Mouse (Mus musculus) megakaryocyte, embryonic 14.5 days (primary cell): Measurements from ENCODE around the gene Dcaf8.

Source experiments
- FLI1 ChIP-seq: IDR thresholded peaks from 2 replicates; pipeline ENCODE4 v1.6.1; 2012; ENCODE audit warnings: low read length, inconsistent platforms, mixed read lengths
- GATA1 ChIP-seq: IDR thresholded peaks from 3 replicates; pipeline ENCODE4 v1.6.1; 2012; ENCODE audit warnings: mixed read lengths, low read length, inconsistent platforms, borderline replicate concordance

- TF ChIP-seq GATA1 (no peak), FLI1 (no peak)
These were observed 30.9 kb upstream of the Dcaf8 start for GRCm38 (mm10) chr1:172116948-172117347.
